Mouse (Mus musculus) kidney, embryonic 14.5 days (tissue): ENCODE measurements at regions not wholly inside any gene's neighbourhood (a gene's known extent, or its start where the extent isn't known, plus 50 kb on each side); places are given as distances from the start of the nearest gene placed in this dataset.

ENCODE experiments used
- ATAC-seq: fragments of 200-750 bp; cut with Nextera tagmentation; 2 replicates; pipeline ENCODE4 v1.8.0; 2017; ENCODE audit warnings: moderate number of reproducible peaks, mild to moderate bottlenecking, moderate TSS enrichment, moderate library complexity; ENCODE audit not compliant: low FRiP score, low TSS enrichment
- H3K27ac ChIP-seq: fragments of 300-500 bp; sonication (generic); 2 replicates; pipeline ENCODE4 v1.5.1; 2014; ENCODE audit warnings: low read depth, mild to moderate bottlenecking, low read length, moderate library complexity, mixed read lengths
- H3K27me3 ChIP-seq: fragments of 300-500 bp; sonication (generic); 2 replicates; pipeline ENCODE4 v1.6.1; 2014; ENCODE audit warnings: mild to moderate bottlenecking, low read length; ENCODE audit not compliant: control insufficient read depth, insufficient read depth
- H3K36me3 ChIP-seq: fragments of 300-500 bp; sonication (generic); 2 replicates; pipeline ENCODE4 v1.6.1; 2014; ENCODE audit warnings: low read length, mixed read lengths; ENCODE audit not compliant: control insufficient read depth, insufficient read depth
- H3K4me1 ChIP-seq: fragments of 300-500 bp; sonication (generic); 2 replicates; pipeline ENCODE4 v1.6.1; 2014; ENCODE audit warnings: low read length, mixed read lengths; ENCODE audit not compliant: control insufficient read depth, insufficient read depth
- H3K4me2 ChIP-seq: fragments of 300-500 bp; sonication (generic); replicated peaks from 2 replicates; pipeline ENCODE4 v1.6.1; 2014; ENCODE audit warnings: low read depth, mild to moderate bottlenecking, low read length
- H3K4me3 ChIP-seq: fragments of 300-500 bp; sonication (generic); 2 replicates; pipeline ENCODE4 v1.5.1; 2014; ENCODE audit warnings: mild to moderate bottlenecking, low read length
- H3K9ac ChIP-seq: fragments of 300-500 bp; sonication (generic); 2 replicates; pipeline ENCODE4 v1.6.1; 2014; ENCODE audit warnings: low read depth, mild to moderate bottlenecking, low read length, moderate library complexity
- H3K9me3 ChIP-seq: fragments of 300-500 bp; sonication (generic); 2 replicates; pipeline ENCODE4 v1.6.1; 2016; ENCODE audit warnings: low read length; ENCODE audit not compliant: control insufficient read depth
- WGBS: fragments of 180-500 bp; shearing (Covaris S2); extraction: QIAGEN DNeasy Blood & Tissue Kit; methylation state at CpG from one replicate; pipeline ENCODE4 v1.1.7; 2014; 5-methylcytosine and 5-hydroxymethylcytosine counted together

DNA sequence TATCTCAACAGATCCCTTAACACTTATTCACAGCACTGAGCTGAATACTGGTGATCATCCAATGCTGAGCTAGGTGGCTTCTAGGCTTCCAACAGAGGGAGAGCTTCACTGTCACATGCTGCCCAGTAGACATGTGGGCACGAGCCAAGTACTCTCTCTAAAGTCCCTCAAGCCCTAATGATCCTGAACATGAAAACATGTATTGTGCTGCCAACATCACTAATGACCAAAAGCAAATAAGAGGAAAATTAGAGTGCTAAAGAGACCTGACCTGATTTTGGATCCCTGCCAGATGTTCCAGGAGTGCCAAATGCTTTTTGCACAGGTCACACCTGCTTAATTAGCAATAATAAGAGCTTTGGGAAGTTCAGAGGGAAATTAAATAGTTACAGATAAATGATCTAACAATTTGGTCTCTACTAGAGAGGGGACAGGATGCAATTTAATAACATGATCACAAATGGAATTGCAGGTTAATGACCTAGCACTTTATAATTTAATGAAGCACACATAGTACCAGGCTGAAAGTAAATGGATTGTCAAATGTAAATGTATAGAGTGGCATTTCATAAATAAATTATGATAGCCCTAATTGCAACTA lies 215.6 kb upstream of the Ins1 start:
- H3K9me3 ChIP-seq: no peaks in the 10 kb centered on the region
- no peaks in the 10 kb centered on the region for H3K36me3 ChIP-seq
- no peak overlapping the region for H3K4me2 ChIP-seq
- 53% methylated on average over 1 of the region's 1 CpGs for WGBS
- no peak for ATAC-seq
- no peak overlapping the region for H3K9ac ChIP-seq
- no peak overlapping the region for H3K27ac ChIP-seq
- no peaks in the 10 kb centered on the region for H3K27me3 ChIP-seq
- no peak overlapping the region for H3K4me3 ChIP-seq
- H3K4me1 ChIP-seq: no peaks in the 10 kb centered on the region

DNA sequence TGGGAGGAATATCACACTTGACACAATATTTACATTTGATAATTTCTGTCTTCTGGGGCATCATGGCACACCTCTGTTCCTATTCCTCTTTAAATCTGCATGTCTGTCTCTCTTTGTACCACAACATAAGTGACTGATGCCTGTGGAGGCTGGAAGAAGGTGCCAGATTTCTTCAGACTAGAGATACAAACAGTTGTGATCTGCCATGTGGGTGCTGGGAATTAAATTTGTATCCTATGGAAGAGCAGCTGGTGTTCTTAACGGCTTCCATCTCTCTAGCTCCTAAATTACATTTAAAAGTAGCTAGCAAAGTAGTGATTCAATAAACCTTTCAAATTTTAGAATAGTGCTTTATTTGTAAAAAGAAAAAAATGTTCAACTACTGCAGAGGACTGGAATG lies 195.3 kb upstream of the Ins1 start:
- Histone ChIP-seq H3K4me2 (no peak overlapping the region), H3K27ac (no peak overlapping the region), H3K4me1 (no peaks in the 10 kb centered on the region), H3K9me3 (no peaks in the 10 kb centered on the region), H3K9ac (no peak overlapping the region), H3K4me3 (no peak overlapping the region), H3K27me3 (no peaks in the 10 kb centered on the region), H3K36me3 (no peaks in the 10 kb centered on the region)
- WGBS: 68% methylated on average over 1 of the region's 1 CpGs
- ATAC-seq: no peak

DNA sequence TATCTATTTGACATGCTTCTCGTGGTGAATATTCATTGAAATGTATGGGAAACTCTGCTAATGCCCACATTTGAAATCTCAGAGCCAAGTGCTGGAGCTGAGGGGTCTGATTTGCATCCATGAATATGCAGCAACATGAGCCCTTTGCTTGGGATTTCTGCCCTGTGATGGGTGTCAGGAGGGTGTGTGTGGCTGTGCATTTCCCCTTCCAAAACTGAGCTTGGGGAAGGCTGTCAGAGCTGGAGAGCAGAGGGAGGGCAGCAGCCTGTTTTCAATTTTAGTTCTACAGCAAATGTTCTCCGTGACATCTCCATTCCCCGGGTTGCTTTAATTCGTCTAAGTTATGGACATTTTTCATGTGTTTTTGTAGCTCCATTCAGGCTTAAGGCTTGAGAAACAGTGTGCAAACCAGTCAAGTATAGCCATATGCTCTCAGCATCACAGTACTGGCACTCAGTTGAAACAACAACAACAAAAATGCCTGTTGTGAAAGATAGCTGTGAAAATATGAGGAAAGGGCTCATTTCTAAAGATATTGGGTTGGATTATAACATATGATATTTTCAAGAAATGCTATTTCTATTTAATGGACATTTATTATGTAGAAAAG lies 194.1 kb upstream of the Ins1 start:
- Histone ChIP-seq H3K9ac (no peak overlapping the region), H3K9me3 (no peaks in the 10 kb centered on the region), H3K27ac (no peak overlapping the region), H3K36me3 (no peaks in the 10 kb centered on the region), H3K27me3 (no peaks in the 10 kb centered on the region), H3K4me1 (no peaks in the 10 kb centered on the region), H3K4me2 (no peak overlapping the region), H3K4me3 (no peak overlapping the region)
- 62% methylated on average over 4 of the region's 4 CpGs for WGBS
- no peak for ATAC-seq

DNA sequence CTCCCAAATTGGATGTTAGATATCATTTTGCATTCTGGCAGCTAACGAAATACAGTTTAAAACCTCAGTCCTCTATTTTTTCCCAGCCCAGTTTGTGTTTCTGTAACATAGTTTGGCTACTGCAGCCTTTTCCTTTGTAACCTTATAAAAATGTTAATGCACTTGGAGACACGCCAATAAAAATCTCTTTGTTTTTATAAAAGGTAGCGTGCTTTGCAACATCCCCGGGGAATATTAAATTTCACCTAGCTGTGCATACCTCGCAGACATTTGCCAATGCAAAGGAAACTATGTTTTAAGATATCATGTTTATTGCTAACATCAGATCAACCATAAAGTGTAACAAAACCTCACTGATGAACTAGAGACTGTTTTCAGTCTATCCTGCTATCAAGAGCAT lies 192.9 kb upstream of the Ins1 start:
- 22% methylated on average over 5 of the region's 5 CpGs for WGBS
- H3K4me1 ChIP-seq: no peaks in the 10 kb centered on the region
- H3K9me3 ChIP-seq: no peaks in the 10 kb centered on the region
- H3K4me3 ChIP-seq: no peak overlapping the region
- H3K36me3 ChIP-seq: no peaks in the 10 kb centered on the region
- H3K9ac ChIP-seq: no peak overlapping the region
- H3K27ac ChIP-seq: no peak overlapping the region
- no peaks in the 10 kb centered on the region for H3K27me3 ChIP-seq
- no peak for ATAC-seq
- H3K4me2 ChIP-seq: no peak overlapping the region

DNA sequence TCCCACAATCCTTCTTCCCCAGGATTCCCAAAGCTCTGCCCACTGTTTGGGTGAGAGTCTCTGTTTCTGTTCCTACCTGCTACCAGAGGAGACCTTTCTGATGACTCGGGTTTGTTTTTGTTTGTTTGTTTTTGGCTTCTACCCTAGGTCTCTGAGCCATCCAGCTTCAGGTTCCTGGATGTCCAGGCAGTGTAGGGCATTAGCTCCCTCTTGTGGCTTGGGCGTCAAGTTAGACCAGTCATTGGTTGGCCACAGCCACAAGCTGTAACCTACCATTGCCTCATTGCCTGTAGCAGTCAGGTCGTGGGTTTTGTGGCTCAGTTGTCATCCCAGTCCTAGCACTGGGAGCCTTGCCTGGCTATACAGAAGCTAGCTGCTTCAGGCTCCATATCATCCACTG lies 185.1 kb upstream of the Ins1 start:
- ATAC-seq: peak; percentile 46; the same call in 1 of the 2 replicates
- no peak overlapping the region for H3K4me3 ChIP-seq
- H3K27me3 ChIP-seq: no peaks in the 10 kb centered on the region
- H3K4me2 ChIP-seq: no peak overlapping the region
- no peaks in the 10 kb centered on the region for H3K9me3 ChIP-seq
- no peak overlapping the region for H3K27ac ChIP-seq
- 34% methylated on average over 3 of the region's 3 CpGs for WGBS
- no peaks in the 10 kb centered on the region for H3K36me3 ChIP-seq
- no peaks in the 10 kb centered on the region for H3K4me1 ChIP-seq
- H3K9ac ChIP-seq: no peak overlapping the region

DNA sequence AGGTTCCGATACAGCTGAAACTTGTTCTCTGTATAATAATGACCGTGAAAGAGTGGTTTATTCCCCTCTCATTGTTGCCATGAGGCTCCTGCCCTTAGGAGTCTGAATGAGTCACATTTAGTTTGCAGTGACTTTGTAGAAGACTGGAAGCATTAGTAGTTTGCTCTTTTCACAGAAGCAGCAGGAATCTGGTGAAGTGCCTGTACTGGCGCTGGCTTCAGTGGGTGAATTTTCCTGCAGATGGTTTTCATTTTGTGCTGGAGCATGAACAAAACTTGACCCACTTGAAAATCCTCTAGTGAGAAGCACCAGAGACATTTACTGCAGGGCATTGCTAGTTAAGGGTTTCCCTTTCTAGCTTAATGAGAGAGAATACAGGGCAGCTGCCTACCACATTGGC lies 151.7 kb upstream of the Ins1 start:
- H3K36me3 ChIP-seq: no peaks in the 10 kb centered on the region
- WGBS: 89% methylated on average over 3 of the region's 3 CpGs
- no peak for ATAC-seq

More for the DNA sequence above, 151.7 kb upstream of the Ins1 start:
- H3K9me3 ChIP-seq: no peaks in the 10 kb centered on the region; the same call in 1 of the 2 replicates
- H3K4me1 ChIP-seq: no peaks in the 10 kb centered on the region
- H3K4me3 ChIP-seq: no peak overlapping the region
- no peak overlapping the region for H3K9ac ChIP-seq
- no peak overlapping the region for H3K27ac ChIP-seq
- H3K4me2 ChIP-seq: no peak overlapping the region
- H3K27me3 ChIP-seq: no peaks in the 10 kb centered on the region
